Mouse (Mus musculus): Measurements from ENCODE around the gene Recql5.

- TF ChIP-seq POLR2A (IDR thresholded peaks at IDR 0.05; ENCODE audit: insufficient read depth, low read depth, low read length), result no peak
- no peak for TF ChIP-seq CTCF (IDR thresholded peaks at IDR 0.05; ENCODE audit: insufficient read depth, low read depth, low read length)
Observed at GRCm38 (mm10) chr11:115929818-115930217, 3.5 kb downstream of the Recql5 start.

Measured in olfactory bulb, adult 2 months (tissue).